Mouse (Mus musculus) heart, postnatal 36 days (tissue): ENCODE measurements around the gene Ei24. TPM values are rescaled to one million over a fixed set of nuclear protein-coding genes. Genes with fewer than 3 reads are reported as not detected.

Experiments
- DNase-seq, 2 experiments: peaks; one replicate each; pipeline ENCODE4 v3.0.0; 2021 to 2022
- intact Hi-C: fragments of 180-260 bp; cut with DNase I; formaldehyde crosslinking; loops from one replicate; pipeline ENCODE4 v1.15.1; 2025
- total RNA-seq, 2 experiments: library from RNA; stranded (reverse); gene quantifications; 2 replicates each; pipeline ENCODE4 v1.2.3; 2021

The Ei24 gene
- total RNA-seq = 10 to 100 TPM; 80.8 to 82.1 TPM

GRCm38 (mm10) chr9:36796781-36797555 lies at the start of gene Ei24:
TSS of gene Ei24 (minus strand) at chr9:36797393.
- intact Hi-C loops = loop anchor here (2.0 kb wide), 1 partner anchor 30 kb away; the partner anchor contains the start of gene Stt3a

GRCm38 (mm10) chr9:36846346-36846745 lies 49.2 kb upstream of the Ei24 start:
- no peak for DNase-seq
- intact Hi-C loops = no loop called here

More at GRCm38 (mm10) chr9:36796781-36797555, at the start of gene Ei24:
- peak; percentile 96 to 97 for DNase-seq

- intact Hi-C loops = no loop called here
- no peak for DNase-seq
Observed at GRCm38 (mm10) chr9:36833914-36834313, 36.7 kb upstream of the Ei24 start.

GRCm38 (mm10) chr9:36833043-36833881 lies 36.1 kb upstream of the Ei24 start:
- peak in 1 of 2 experiments; percentile 3 for DNase-seq

GRCm38 (mm10) chr9:36832529-36832928 lies 35.3 kb upstream of the Ei24 start:
- DNase-seq = peak; percentile 52 to 56
- intact Hi-C loops = no loop called here

More at GRCm38 (mm10) chr9:36833043-36833881, 36.1 kb upstream of the Ei24 start:
- intact Hi-C loops = no loop called here

GRCm38 (mm10) chr9:36831401-36831800 lies 34.2 kb upstream of the Ei24 start:
- intact Hi-C loops = no loop called here
- no peak for DNase-seq

- no peak for DNase-seq
- intact Hi-C loops = no loop called here
Observed at GRCm38 (mm10) chr9:36826612-36827363, 29.6 kb upstream of the Ei24 start.

- DNase-seq = no peak
- intact Hi-C loops = no loop called here
Observed at GRCm38 (mm10) chr9:36822024-36822423, 24.8 kb upstream of the Ei24 start.

GRCm38 (mm10) chr9:36821644-36822000 lies 24.4 kb upstream of the Ei24 start, which contains the start of gene Fez1:
TSS of gene Fez1 (plus strand) at chr9:36821864.
- intact Hi-C loops = no loop called here
- DNase-seq = no peak

- intact Hi-C loops = no loop called here
- no peak for DNase-seq
Observed at GRCm38 (mm10) chr9:36820969-36821643, 23.9 kb upstream of the Ei24 start.

GRCm38 (mm10) chr9:36818905-36819304 lies 21.7 kb upstream of the Ei24 start:
- intact Hi-C loops = no loop called here

GRCm38 (mm10) chr9:36814486-36814885 lies 17.3 kb upstream of the Ei24 start:
- intact Hi-C loops = no loop called here
- no peak for DNase-seq

More at GRCm38 (mm10) chr9:36818905-36819304, 21.7 kb upstream of the Ei24 start:
- DNase-seq = no peak

GRCm38 (mm10) chr9:36808126-36808785 lies 11.1 kb upstream of the Ei24 start:
- no peak for DNase-seq
- intact Hi-C loops = no loop called here

- DNase-seq = no peak
- intact Hi-C loops = no loop called here
Observed at GRCm38 (mm10) chr9:36805256-36805975, 8.2 kb upstream of the Ei24 start.

GRCm38 (mm10) chr9:36803926-36804325 lies 6.7 kb upstream of the Ei24 start:
- intact Hi-C loops = no loop called here
- no peak for DNase-seq

GRCm38 (mm10) chr9:36803386-36803785 lies 6.2 kb upstream of the Ei24 start:
- DNase-seq = no peak
- intact Hi-C loops = no loop called here

GRCm38 (mm10) chr9:36802951-36803350 lies 5.8 kb upstream of the Ei24 start:
- intact Hi-C loops = no loop called here

GRCm38 (mm10) chr9:36801961-36802360 lies 4.8 kb upstream of the Ei24 start:
- DNase-seq = no peak
- intact Hi-C loops = no loop called here

More at GRCm38 (mm10) chr9:36802951-36803350, 5.8 kb upstream of the Ei24 start:
- no peak for DNase-seq

- intact Hi-C loops = loop anchor here (2.0 kb wide), 1 partner anchor 29 kb away; the partner anchor contains the start of gene Stt3a
- no peak for DNase-seq
Observed at GRCm38 (mm10) chr9:36796224-36796623, 969 bp downstream of the Ei24 start.
